Mouse (Mus musculus): ENCODE measurements around the gene Igsf21. TPM values are rescaled to one million over a fixed set of nuclear protein-coding genes. Genes with fewer than 3 reads are reported as not detected.

Gene Igsf21
- polyA plus RNA-seq (2012; fragmentation: generic; extraction: Trizol): not detected

- Histone ChIP-seq H3K36me3 (ENCODE audit: control insufficient read depth, insufficient read depth) (no peaks in the 10 kb centered on the region), H3ac (ENCODE audit: control insufficient read depth, insufficient read length) (no peak within 1 kb of the TSS), H3K27me3 (ENCODE audit: control insufficient read depth, insufficient read depth, insufficient read length) (peaks cover 53% of the 10 kb centered on the region), H3K4me2 (ENCODE audit: low read depth) (no peak within 1 kb of the TSS), H3K4me3 (no peak within 1 kb of the TSS), H3K79me2 (ENCODE audit: control insufficient read depth, insufficient read depth) (no peaks in the 10 kb centered on the region)
- TF ChIP-seq MAX (IDR thresholded peaks at IDR 0.05; ENCODE audit: low read depth) (no peak), POLR2A (IDR thresholded peaks at IDR 0.05; ENCODE audit: insufficient read length, low read depth) (no peak), POLR2AphosphoS2 (IDR thresholded peaks at IDR 0.05; ENCODE audit: insufficient read length, low read depth) (no peak), SRF (IDR thresholded peaks at IDR 0.05; ENCODE audit: control insufficient read depth, insufficient read length, low read depth) (no peak), CEBPB (IDR thresholded peaks at IDR 0.05; ENCODE audit: insufficient read depth, poor library complexity, severe bottlenecking) (no peak), TCF3 (IDR thresholded peaks at IDR 0.05; ENCODE audit: insufficient read length, low read depth) (no peak), MYOD1 (IDR thresholded peaks at IDR 0.05; ENCODE audit: control insufficient read depth in 1 of 3, insufficient read length in 2 of 3, low read depth in 2 of 3) (no peak), USF1 (IDR thresholded peaks at IDR 0.05; ENCODE audit: low read depth) (no peak), MYOG (IDR thresholded peaks at IDR 0.05; ENCODE audit: control insufficient read depth in 1 of 3, insufficient read depth in 1 of 3, insufficient read length in 2 of 3, low read depth in 2 of 3) (no peak), TCF12 (IDR thresholded peaks at IDR 0.05; ENCODE audit: insufficient read depth, poor library complexity, severe bottlenecking) (no peak), REST (IDR thresholded peaks at IDR 0.05; ENCODE audit: insufficient read depth, insufficient read length) (no peak), E2F4 (IDR thresholded peaks at IDR 0.05; ENCODE audit: insufficient read depth) (no peak)
Measured at GRCm38 (mm10) chr4:140246180-140247005, at the start of gene Igsf21. TSS of gene Igsf21 (minus strand) at chr4:140246784.

- no peaks in the 10 kb centered on the region for H3K36me3 ChIP-seq (ENCODE audit: control insufficient read depth, insufficient read depth)
- TF ChIP-seq MAX (IDR thresholded peaks at IDR 0.05; ENCODE audit: low read depth): no peak
- H3K4me2 ChIP-seq (ENCODE audit: low read depth): no peak overlapping the region
- no peaks in the 10 kb centered on the region for H3K27me3 ChIP-seq (ENCODE audit: control insufficient read depth, insufficient read depth, insufficient read length)
- no peak overlapping the region for H3ac ChIP-seq (ENCODE audit: control insufficient read depth, insufficient read length)
- H3K4me3 ChIP-seq: no peak overlapping the region
- H3K79me2 ChIP-seq (ENCODE audit: control insufficient read depth, insufficient read depth): no peaks in the 10 kb centered on the region
Measured at GRCm38 (mm10) chr4:140285726-140286316, 39.2 kb upstream of the Igsf21 start.

GRCm38 (mm10) chr4:140283398-140283797, 36.8 kb upstream of the Igsf21 start:
- no peak overlapping the region for H3K4me2 ChIP-seq (ENCODE audit: low read depth)
- no peaks in the 10 kb centered on the region for H3K79me2 ChIP-seq (ENCODE audit: control insufficient read depth, insufficient read depth)
- no peak overlapping the region for H3ac ChIP-seq (ENCODE audit: control insufficient read depth, insufficient read length)
- TF ChIP-seq POLR2AphosphoS2 (IDR thresholded peaks at IDR 0.05; ENCODE audit: insufficient read length, low read depth) (no peak), USF1 (IDR thresholded peaks at IDR 0.05; ENCODE audit: low read depth) (no peak), MYOD1 (IDR thresholded peaks at IDR 0.05; ENCODE audit: control insufficient read depth in 1 of 3, insufficient read length in 2 of 3, low read depth in 2 of 3) (peak in 1 of 3 experiments; percentile 32), REST (IDR thresholded peaks at IDR 0.05; ENCODE audit: insufficient read depth, insufficient read length) (peak; percentile 98)
- no peaks in the 10 kb centered on the region for H3K27me3 ChIP-seq (ENCODE audit: control insufficient read depth, insufficient read depth, insufficient read length)
- no peaks in the 10 kb centered on the region for H3K36me3 ChIP-seq (ENCODE audit: control insufficient read depth, insufficient read depth)
- no peak overlapping the region for H3K4me3 ChIP-seq

- H3K4me2 ChIP-seq (ENCODE audit: low read depth): no peak overlapping the region
- H3ac ChIP-seq (ENCODE audit: control insufficient read depth, insufficient read length): no peak overlapping the region
- H3K79me2 ChIP-seq (ENCODE audit: control insufficient read depth, insufficient read depth): no peaks in the 10 kb centered on the region
- no peak for TF ChIP-seq POLR2AphosphoS2 (IDR thresholded peaks at IDR 0.05; ENCODE audit: insufficient read length, low read depth)
- H3K4me3 ChIP-seq: no peak overlapping the region
- no peaks in the 10 kb centered on the region for H3K36me3 ChIP-seq (ENCODE audit: control insufficient read depth, insufficient read depth)
- H3K27me3 ChIP-seq (ENCODE audit: control insufficient read depth, insufficient read depth, insufficient read length): no peaks in the 10 kb centered on the region
Measured at GRCm38 (mm10) chr4:140278269-140278668, 31.7 kb upstream of the Igsf21 start.

- no peak for TF ChIP-seq CEBPB (IDR thresholded peaks at IDR 0.05; ENCODE audit: insufficient read depth, poor library complexity, severe bottlenecking)
- TF ChIP-seq MYOD1 (IDR thresholded peaks at IDR 0.05; ENCODE audit: control insufficient read depth in 1 of 3, insufficient read length in 2 of 3, low read depth in 2 of 3): no peak
- TF ChIP-seq TCF12 (IDR thresholded peaks at IDR 0.05; ENCODE audit: insufficient read depth, poor library complexity, severe bottlenecking): no peak
- no peak for TF ChIP-seq SRF (IDR thresholded peaks at IDR 0.05; ENCODE audit: control insufficient read depth, insufficient read length, low read depth)
- TF ChIP-seq TCF3 (IDR thresholded peaks at IDR 0.05; ENCODE audit: insufficient read length, low read depth): no peak
- no peak for TF ChIP-seq POLR2AphosphoS2 (IDR thresholded peaks at IDR 0.05; ENCODE audit: insufficient read length, low read depth)
- TF ChIP-seq REST (IDR thresholded peaks at IDR 0.05; ENCODE audit: insufficient read depth, insufficient read length): no peak
- TF ChIP-seq MAX (IDR thresholded peaks at IDR 0.05; ENCODE audit: low read depth): no peak
- TF ChIP-seq USF1 (IDR thresholded peaks at IDR 0.05; ENCODE audit: low read depth): no peak
- no peak for TF ChIP-seq E2F4 (IDR thresholded peaks at IDR 0.05; ENCODE audit: insufficient read depth)
- TF ChIP-seq POLR2A (IDR thresholded peaks at IDR 0.05; ENCODE audit: insufficient read length, low read depth): no peak
- no peak for TF ChIP-seq MYOG (IDR thresholded peaks at IDR 0.05; ENCODE audit: control insufficient read depth in 1 of 3, insufficient read depth in 1 of 3, insufficient read length in 2 of 3, low read depth in 2 of 3)
- H3ac ChIP-seq (ENCODE audit: control insufficient read depth, insufficient read length): no peak overlapping the region
- H3K79me2 ChIP-seq (ENCODE audit: control insufficient read depth, insufficient read depth): no peaks in the 10 kb centered on the region
- H3K4me2 ChIP-seq (ENCODE audit: low read depth): no peak overlapping the region
- H3K27me3 ChIP-seq (ENCODE audit: control insufficient read depth, insufficient read depth, insufficient read length): no peaks in the 10 kb centered on the region
- no peaks in the 10 kb centered on the region for H3K36me3 ChIP-seq (ENCODE audit: control insufficient read depth, insufficient read depth)
- no peak overlapping the region for H3K4me3 ChIP-seq
Measured at GRCm38 (mm10) chr4:140271913-140272312, 25.3 kb upstream of the Igsf21 start.

Data from myocyte (in vitro differentiated cells).